Mouse (Mus musculus): Measurements from ENCODE around the gene Mtln.

Mtln gene

GRCm38 (mm10) chr2:127791919-127792603 is at the start of gene Mtln:
Gene Mtln, minus strand, starts transcription at chr2:127792488.
- DNase-seq = peak; percentile 90

- no peak for DNase-seq
Measured at GRCm38 (mm10) chr2:127841402-127841801, 49.1 kb upstream of the Mtln start.

GRCm38 (mm10) chr2:127839425-127839824 is 47.1 kb upstream of the Mtln start:
- DNase-seq = no peak

GRCm38 (mm10) chr2:127838576-127838975 is 46.3 kb upstream of the Mtln start, which contains the start of gene Acoxl:
Gene Acoxl, plus strand, starts transcription at chr2:127838876.
- no peak for DNase-seq

GRCm38 (mm10) chr2:127832833-127833190 is 40.5 kb upstream of the Mtln start:
- DNase-seq = no peak

- DNase-seq = no peak
Measured at GRCm38 (mm10) chr2:127832103-127832832, 40.0 kb upstream of the Mtln start.

GRCm38 (mm10) chr2:127831401-127832102 is 39.3 kb upstream of the Mtln start, which contains the start of gene Bub1:
Gene Bub1, minus strand, starts transcription at chr2:127831865.
- DNase-seq = peak; percentile 90

- DNase-seq = no peak
Measured at GRCm38 (mm10) chr2:127789651-127790270, 2.5 kb downstream of the Mtln start.

- no peak for DNase-seq
Measured at GRCm38 (mm10) chr2:127789138-127789537, 3.1 kb downstream of the Mtln start.

GRCm38 (mm10) chr2:127788440-127789116 is 3.7 kb downstream of the Mtln start, which contains the start of gene Nphp1:
Gene Nphp1, minus strand, starts transcription at chr2:127788897.
- DNase-seq = peak; percentile 88

- DNase-seq = no peak
Measured at GRCm38 (mm10) chr2:127787226-127787625, 5.1 kb downstream of the Mtln start.

- no peak for DNase-seq
Measured at GRCm38 (mm10) chr2:127778451-127778850, 13.8 kb downstream of the Mtln start.

- no peak for DNase-seq
Measured at GRCm38 (mm10) chr2:127775013-127775412, 17.3 kb downstream of the Mtln start.

- no peak for DNase-seq
Measured at GRCm38 (mm10) chr2:127774578-127774941, 17.7 kb downstream of the Mtln start.

- no peak for DNase-seq
Measured at GRCm38 (mm10) chr2:127773938-127774577, 18.2 kb downstream of the Mtln start.

- no peak for DNase-seq
Measured at GRCm38 (mm10) chr2:127761587-127761986, 30.7 kb downstream of the Mtln start.

- no peak for DNase-seq
Measured at GRCm38 (mm10) chr2:127760429-127761000, 31.8 kb downstream of the Mtln start.

- DNase-seq = no peak
Measured at GRCm38 (mm10) chr2:127760014-127760413, 32.3 kb downstream of the Mtln start.

GRCm38 (mm10) chr2:127759157-127759880 is 33.0 kb downstream of the Mtln start:
- DNase-seq = no peak

GRCm38 (mm10) chr2:127757171-127757570 is 35.1 kb downstream of the Mtln start:
- DNase-seq = peak; percentile 28

- DNase-seq = no peak
Measured at GRCm38 (mm10) chr2:127754113-127754512, 38.2 kb downstream of the Mtln start.

All from right cerebral cortex, postnatal 25 days (tissue).